In genomic region chr1:160409123-160409522, GRCm38 (mm10) we compare ENCODE assay signal across 22 mouse cellular contexts.
DNase-seq lines count a peak whose midpoint lies in the region; ATAC-seq and TF ChIP-seq lines count a peak whose summit lies in the region.
"Had no signal": no experiment of that assay in that cellular context is flagged by ENCODE, and none has a peak within 500 bp of the region (broad histone marks: within the 10 kb centered on the region; RNA-seq: fewer than 3 reads in every experiment).

No protein-coding gene starts in this region.

- H3K27me3 ChIP-seq in embryonic facial prominence, embryonic 11.5 days (ENCODE audit: control insufficient read depth, insufficient read depth, low read length) = no peaks in the 10 kb centered on the region
- no peaks in the 10 kb centered on the region for H3K27me3 ChIP-seq in embryonic facial prominence, embryonic 10.5 days (replicated peaks; ENCODE audit: low read depth, poor library complexity, severe bottlenecking)
- H3K27me3 ChIP-seq in liver, embryonic 13.5 days = no peaks in the 10 kb centered on the region
- H3K27me3 ChIP-seq: embryonic facial prominence, embryonic 13.5 days; forebrain, embryonic 12.5 days; heart, embryonic 13.5 days; hindbrain, embryonic 15.5 days had no signal

- no peaks in the 10 kb centered on the region for H3K9me3 ChIP-seq in embryonic facial prominence, embryonic 11.5 days (replicated peaks; ENCODE audit: control insufficient read depth, low read length)
- no peaks in the 10 kb centered on the region for H3K9me3 ChIP-seq in embryonic facial prominence, embryonic 10.5 days
- H3K9me3 ChIP-seq in liver, embryonic 13.5 days (replicated peaks) = no peaks in the 10 kb centered on the region
- H3K9me3 ChIP-seq: embryonic facial prominence, embryonic 13.5 days; forebrain, embryonic 12.5 days; G1E; heart, embryonic 13.5 days; hindbrain, embryonic 15.5 days had no signal

- no peak for ATAC-seq in embryonic facial prominence, embryonic 11.5 days (replicated peaks; ENCODE audit: insufficient number of reproducible peaks, low FRiP score, low TSS enrichment, low read depth)
- ATAC-seq in liver, embryonic 13.5 days (ENCODE audit: low read depth) = no peak
- ATAC-seq in megakaryocyte, adult 5-6 weeks (ENCODE audit: poor library complexity, severe bottlenecking) = peak; percentile 59
- ATAC-seq: CD4-positive, CD25-positive, alpha-beta regulatory T cell, adult 4 months; forebrain, postnatal 0 days had no signal

- no peaks in the 10 kb centered on the region for H3K4me1 ChIP-seq in embryonic facial prominence, embryonic 11.5 days (ENCODE audit: control insufficient read depth, insufficient read depth, low read length)
- H3K4me1 ChIP-seq in embryonic facial prominence, embryonic 10.5 days = peaks cover 11% of the 10 kb centered on the region; the same call in 1 of the 2 replicates
- peaks cover 9% of the 10 kb centered on the region for H3K4me1 ChIP-seq in bone marrow macrophage, adult 2 months (ENCODE audit: control insufficient read depth, insufficient read depth, low read length)
- peaks cover 47% of the 10 kb centered on the region for H3K4me1 ChIP-seq in liver, embryonic 13.5 days (replicated peaks)
- H3K4me1 ChIP-seq: forebrain, embryonic 12.5 days; hindbrain, embryonic 15.5 days had no signal

- H3K4me3 ChIP-seq in embryonic facial prominence, embryonic 11.5 days (ENCODE audit: low read depth, low read length) = no peak overlapping the region
- H3K4me3 ChIP-seq in embryonic facial prominence, embryonic 10.5 days = no peak overlapping the region
- H3K4me3 ChIP-seq in bone marrow macrophage, adult 2 months (ENCODE audit: insufficient read depth, low read length) = no peak overlapping the region
- no peak overlapping the region for H3K4me3 ChIP-seq in liver, embryonic 13.5 days (replicated peaks)
- H3K4me3 ChIP-seq: embryonic facial prominence, embryonic 13.5 days; forebrain, embryonic 12.5 days; gastrocnemius, adult 2 months; heart, embryonic 13.5 days; hindbrain, embryonic 15.5 days had no signal

- peak; percentile 24 for DNase-seq in embryonic facial prominence, embryonic 11.5 days (ENCODE audit: low spot score)
- no peak for DNase-seq in embryonic facial prominence, embryonic 10.5 days (ENCODE audit: low spot score)
- DNase-seq in liver, embryonic 13.5 days = no peak
- DNase-seq in cerebellum, postnatal 36 days = no peak
- DNase-seq in testis, postnatal 14 days (ENCODE audit: low spot score) = no peak
- DNase-seq: adrenal gland, postnatal 10 days; B cell, adult 2 months; cerebellum, adult 18-20 months; cerebellum, postnatal 10 days; forebrain, postnatal 0 days; gastrocnemius, adult 2 months; gastrocnemius, postnatal 25 days; heart, adult 11 months; heart, postnatal 36 days had no signal

- H3K9ac ChIP-seq in embryonic facial prominence, embryonic 11.5 days (replicated peaks; ENCODE audit: low read length) = no peak overlapping the region
- H3K9ac ChIP-seq in liver, embryonic 13.5 days = peak overlapping the region; percentile 40; the same call in 1 of the 2 replicates
- H3K9ac ChIP-seq: embryonic facial prominence, embryonic 13.5 days; forebrain, embryonic 12.5 days; forebrain, postnatal 0 days; heart, embryonic 13.5 days; hindbrain, embryonic 15.5 days had no signal

- no peaks in the 10 kb centered on the region for H3K36me3 ChIP-seq in embryonic facial prominence, embryonic 11.5 days (replicated peaks; ENCODE audit: control insufficient read depth, insufficient read depth, low read depth, low read length)
- no peaks in the 10 kb centered on the region for H3K36me3 ChIP-seq in embryonic facial prominence, embryonic 10.5 days (replicated peaks)
- no peaks in the 10 kb centered on the region for H3K36me3 ChIP-seq in liver, embryonic 13.5 days
- H3K36me3 ChIP-seq: embryonic facial prominence, embryonic 13.5 days; forebrain, embryonic 12.5 days; heart, embryonic 13.5 days; hindbrain, embryonic 15.5 days had no signal

- TF ChIP-seq POLR2A in bone marrow macrophage, adult 2 months (IDR thresholded peaks at IDR 0.05; ENCODE audit: borderline replicate concordance, low read depth, low read length) = no peak

- WGBS in embryonic facial prominence, embryonic 11.5 days = 53% methylated on average over 1 of the region's 1 CpGs
- WGBS in embryonic facial prominence, embryonic 10.5 days = 78% methylated on average over 1 of the region's 1 CpGs
- 50% methylated on average over 1 of the region's 1 CpGs for WGBS in liver, embryonic 13.5 days (ENCODE audit: insufficient replicate concordance)

- H3K27ac ChIP-seq in embryonic facial prominence, embryonic 11.5 days (replicated peaks; ENCODE audit: low read depth, low read length) = no peak overlapping the region
- no peak overlapping the region for H3K27ac ChIP-seq in embryonic facial prominence, embryonic 10.5 days (replicated peaks)
- 0 out of 2 replicates have a peak overlapping the region, but pooled peaks have one; percentile 4 for H3K27ac ChIP-seq in bone marrow macrophage, adult 2 months (ENCODE audit: insufficient read depth, low read depth, low read length)
- peak overlapping the region; percentile 88 for H3K27ac ChIP-seq in liver, embryonic 13.5 days
- H3K27ac ChIP-seq: embryonic facial prominence, embryonic 13.5 days; forebrain, embryonic 12.5 days; gastrocnemius, adult 2 months; heart, embryonic 13.5 days; hindbrain, embryonic 15.5 days had no signal

- H3K4me2 ChIP-seq in embryonic facial prominence, embryonic 11.5 days (ENCODE audit: low read depth, low read length) = no peak overlapping the region
- H3K4me2 ChIP-seq in liver, embryonic 13.5 days = 0 out of 2 replicates have a peak overlapping the region, but pooled peaks have one; percentile 18
- H3K4me2 ChIP-seq: embryonic facial prominence, embryonic 13.5 days; forebrain, embryonic 12.5 days; heart, embryonic 13.5 days; hindbrain, embryonic 15.5 days had no signal

- TF ChIP-seq CTCF in bone marrow macrophage, adult 2 months (IDR thresholded peaks at IDR 0.05; ENCODE audit: low read depth, low read length) = no peak

Comparison
In these comparisons a context has a peak if more than half of its experiments do, and no peak if none do; other contexts are left out.
1. H3K27ac ChIP-seq: peak in bone marrow macrophage, adult 2 months (single experiment) and liver, embryonic 13.5 days (single experiment); none in embryonic facial prominence, embryonic 11.5 days (single experiment) and embryonic facial prominence, embryonic 10.5 days (single experiment).